Mouse (Mus musculus) mesoderm, embryonic 11.5 days (tissue): ENCODE results near the gene Gm1113.

Experiments used
- DNase-seq: peaks from one replicate; pipeline ENCODE4 v3.0.0-alpha.2; 2012; ENCODE audit warnings: low read depth, low spot score

The Gm1113 gene

DNA sequence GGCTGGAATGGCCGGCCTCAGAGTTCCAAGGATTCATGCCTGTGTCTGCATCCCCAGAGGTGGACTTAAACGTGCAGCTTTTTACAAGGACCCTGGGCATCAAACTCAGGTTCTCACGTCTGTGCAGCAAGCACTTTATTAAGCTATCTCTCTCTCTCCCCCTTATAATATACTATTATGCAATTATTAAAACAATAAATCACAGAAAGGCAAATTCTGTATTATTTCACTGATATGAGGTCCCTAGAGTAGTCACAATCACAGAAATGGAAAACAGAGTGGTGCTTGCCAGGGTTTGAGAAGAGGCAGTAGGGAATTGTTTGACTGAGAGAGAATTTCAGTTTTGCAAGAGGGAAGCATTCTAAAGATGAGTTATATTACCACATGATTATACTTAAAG is 11.1 kb upstream of the Gm1113 start:
- DNase-seq: no peak

DNA sequence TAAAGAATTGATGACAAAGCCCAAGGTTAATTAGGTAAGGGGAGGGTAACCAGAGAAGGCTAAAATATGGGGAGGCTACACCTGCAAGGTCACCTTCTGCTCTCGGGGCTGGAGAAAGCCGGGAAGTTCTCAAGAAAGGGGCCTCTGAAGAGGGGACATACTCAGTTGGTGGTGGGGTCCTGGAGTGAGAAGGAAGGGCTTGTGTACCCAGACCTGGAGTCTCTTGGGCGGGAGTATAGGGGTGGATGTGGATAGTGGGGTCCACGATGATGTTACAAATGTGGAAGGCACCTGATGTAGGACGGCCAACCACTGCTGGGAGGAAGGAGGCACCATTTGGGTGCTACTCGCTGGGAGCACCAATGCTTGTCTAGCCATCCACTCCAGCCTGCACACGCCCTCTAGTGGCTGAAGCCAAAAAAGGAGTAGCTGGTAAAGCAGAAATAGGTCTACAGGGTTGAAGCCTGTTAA is 5.9 kb upstream of the Gm1113 start:
- peak; percentile 50 for DNase-seq

DNA sequence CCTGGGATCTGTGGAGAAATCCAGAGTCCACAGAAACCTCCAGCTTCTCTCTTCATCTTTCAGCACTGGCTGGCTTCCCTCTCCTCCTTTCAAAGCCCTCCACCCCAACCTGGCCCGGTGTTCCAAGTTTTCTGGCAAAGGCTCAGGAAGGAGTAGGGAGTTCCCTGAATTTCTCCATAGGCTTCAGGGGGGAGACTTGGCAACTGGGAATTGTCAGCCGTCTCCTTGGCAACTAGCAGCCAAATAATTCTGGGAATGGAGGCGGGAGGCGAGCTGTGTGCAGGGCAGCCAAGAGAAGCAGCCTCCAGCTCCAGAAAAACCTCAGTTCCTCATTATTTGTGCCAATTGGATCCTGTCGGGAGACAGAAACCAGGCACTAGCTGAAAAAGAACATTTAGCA is 5.5 kb upstream of the Gm1113 start:
- DNase-seq: no peak

DNA sequence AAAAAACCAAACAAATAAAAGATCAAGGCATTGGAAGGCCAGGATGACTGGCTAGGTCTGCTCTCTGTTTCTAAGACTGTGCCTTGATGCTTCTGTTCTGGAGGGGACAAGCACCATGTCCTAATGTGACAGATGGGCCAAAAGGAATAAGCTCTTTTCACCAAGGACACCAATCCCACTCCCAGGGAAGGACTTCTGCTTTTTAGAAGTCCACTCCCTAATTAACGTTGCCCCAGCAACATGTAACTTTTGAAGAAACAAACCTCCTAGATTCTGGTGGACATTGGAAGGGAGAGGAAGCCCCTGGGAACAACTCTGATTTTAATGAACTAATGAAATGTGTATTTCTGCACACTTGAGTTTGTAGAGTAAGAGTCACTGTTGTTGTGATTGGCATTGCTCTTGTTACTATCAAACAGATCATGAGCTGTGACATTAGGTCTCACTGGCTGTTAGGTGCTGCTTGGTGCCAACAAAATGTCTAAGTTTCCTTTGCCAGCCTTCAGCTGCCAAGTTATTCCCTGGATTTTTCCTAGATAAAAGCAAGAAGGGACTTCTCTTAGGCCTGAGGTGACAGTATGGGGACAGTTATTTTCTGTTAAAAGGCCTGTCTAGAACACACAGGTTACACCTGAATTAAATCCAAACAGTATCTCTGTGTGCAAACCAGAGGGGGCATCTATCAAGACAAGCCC is 4.9 kb upstream of the Gm1113 start:
- no peak for DNase-seq

DNA sequence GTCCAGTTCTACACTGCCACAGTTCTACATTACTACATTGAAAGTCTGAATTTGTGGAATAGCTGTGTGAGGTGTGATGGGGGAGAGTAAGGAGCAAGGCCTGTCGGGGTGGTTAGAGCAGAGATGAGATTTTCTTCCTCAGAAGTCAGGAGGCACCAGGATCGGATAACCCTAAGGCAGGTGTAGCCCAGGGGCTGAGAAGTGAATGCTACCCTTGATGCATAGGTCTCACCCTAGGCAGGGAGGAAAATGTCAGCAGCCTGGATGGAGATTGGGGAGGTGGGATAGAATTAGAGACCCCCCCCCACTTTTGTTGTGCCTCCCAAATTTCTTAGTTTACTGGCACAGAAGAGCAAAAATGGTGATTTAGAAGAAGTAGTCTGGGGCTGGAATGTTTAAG is 4.2 kb upstream of the Gm1113 start:
- no peak for DNase-seq

DNA sequence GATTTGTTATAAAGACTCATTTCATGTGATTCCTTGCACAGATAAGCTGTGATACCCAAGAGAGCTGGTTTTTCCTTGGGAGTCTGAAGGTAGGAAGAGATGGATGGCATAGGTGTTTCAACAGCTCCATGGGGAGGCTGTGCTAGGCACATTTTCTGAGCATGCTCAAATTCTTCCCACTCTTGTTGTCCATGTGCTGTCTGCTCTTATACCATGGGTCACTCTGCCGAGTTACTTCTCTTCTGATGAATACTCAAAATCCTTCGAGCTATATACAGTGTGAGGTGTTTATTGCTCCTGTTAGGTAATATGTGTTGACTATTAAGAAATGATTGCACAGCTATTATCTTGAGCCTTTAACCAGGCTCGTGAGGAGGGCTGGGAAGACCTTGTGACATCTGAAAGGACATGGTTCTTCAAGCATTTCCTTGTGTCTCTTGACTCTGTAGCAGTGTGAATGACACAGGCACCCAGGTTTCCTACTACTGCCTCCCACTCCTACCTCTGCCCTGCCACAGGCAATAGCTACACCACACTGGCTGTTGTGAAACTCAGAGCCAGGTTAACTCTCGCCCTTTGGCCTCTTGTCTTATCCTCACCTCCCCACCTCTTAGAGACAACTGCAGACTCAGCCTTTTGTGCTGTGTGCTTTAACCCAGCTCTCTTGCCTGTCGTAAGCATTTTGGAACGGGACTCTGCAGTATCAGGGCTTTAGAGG is 2.7 kb upstream of the Gm1113 start:
- no peak for DNase-seq

DNA sequence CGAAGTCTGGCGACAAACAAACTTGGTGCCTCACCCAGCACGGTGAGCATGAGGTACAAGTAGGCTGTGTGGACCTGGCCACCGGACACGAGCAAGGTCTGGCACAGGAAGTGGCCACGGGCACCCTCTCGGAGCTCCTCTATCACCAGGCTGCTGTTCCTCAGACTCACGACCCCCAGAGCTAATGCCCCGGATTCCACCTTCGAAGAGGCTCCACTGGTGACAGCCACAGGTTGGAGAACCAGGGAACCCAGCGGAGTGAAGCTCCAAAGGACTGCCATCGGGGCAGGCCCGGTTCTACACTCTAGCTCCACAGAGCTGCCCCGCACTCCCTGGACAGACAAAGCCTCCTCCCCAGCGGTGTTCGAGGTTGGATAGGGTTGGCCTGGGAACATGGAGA is 1.4 kb downstream of the Gm1113 start:
- DNase-seq: no peak

DNA sequence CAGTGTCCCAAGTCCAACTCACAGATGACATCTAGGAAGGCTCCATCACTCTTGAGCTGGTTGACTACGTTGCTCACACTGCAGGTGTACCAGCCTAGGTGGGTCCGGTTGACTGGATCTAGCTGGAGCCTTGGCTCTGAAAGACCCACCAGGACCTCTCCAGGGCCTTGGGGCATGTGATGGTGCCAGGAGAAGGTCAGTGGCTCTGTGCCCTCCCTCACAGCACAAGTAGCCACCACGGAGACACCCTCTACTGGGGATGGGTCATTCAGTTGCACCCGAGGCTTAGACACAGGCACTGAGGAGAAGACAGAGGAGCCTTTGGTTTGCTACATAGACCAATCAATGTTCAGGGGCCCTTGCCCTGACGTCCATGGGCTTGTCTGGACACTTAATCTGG is 1.9 kb downstream of the Gm1113 start:
- DNase-seq: no peak

DNA sequence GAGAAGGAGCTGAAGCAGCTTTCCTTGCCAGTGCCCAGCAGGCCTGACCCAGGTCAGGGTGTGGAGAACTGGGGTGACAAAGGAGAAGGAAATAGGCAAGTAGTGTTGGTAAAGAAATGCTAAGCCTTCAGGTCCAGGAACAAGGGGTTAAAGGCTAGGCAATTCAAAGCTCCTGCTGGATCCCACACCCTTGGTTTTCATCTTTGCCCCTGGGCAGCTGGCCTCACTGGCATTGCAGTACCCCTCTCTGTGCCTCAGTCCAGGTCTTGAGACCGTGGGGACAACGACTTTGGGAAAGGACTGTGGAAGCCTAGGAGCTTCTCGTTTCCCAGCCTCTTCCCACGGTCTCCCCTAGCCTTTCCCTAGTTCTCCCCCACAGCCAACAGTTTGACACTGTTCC is 4.2 kb downstream of the Gm1113 start:
- no peak for DNase-seq

DNA sequence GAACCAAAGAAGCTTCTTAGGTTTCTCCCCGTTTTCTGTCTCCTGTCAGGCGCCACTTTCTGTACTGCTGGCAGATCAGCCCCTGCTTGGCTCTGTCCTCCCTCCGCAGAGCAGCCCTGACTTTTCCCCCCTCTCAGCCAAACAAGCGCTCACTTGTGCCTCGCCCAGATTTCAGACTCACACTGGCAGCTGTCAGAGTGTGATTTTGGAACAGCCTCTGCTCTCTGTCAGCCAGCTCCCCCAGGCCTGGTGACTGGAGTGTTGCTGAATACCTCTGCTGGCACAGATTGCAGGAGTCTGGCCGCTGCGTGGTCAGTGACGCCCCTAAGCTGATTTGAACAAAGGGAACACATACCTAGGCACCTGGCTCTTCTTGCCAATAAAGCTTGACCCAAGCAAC is 9.8 kb downstream of the Gm1113 start:
- DNase-seq: no peak

DNA sequence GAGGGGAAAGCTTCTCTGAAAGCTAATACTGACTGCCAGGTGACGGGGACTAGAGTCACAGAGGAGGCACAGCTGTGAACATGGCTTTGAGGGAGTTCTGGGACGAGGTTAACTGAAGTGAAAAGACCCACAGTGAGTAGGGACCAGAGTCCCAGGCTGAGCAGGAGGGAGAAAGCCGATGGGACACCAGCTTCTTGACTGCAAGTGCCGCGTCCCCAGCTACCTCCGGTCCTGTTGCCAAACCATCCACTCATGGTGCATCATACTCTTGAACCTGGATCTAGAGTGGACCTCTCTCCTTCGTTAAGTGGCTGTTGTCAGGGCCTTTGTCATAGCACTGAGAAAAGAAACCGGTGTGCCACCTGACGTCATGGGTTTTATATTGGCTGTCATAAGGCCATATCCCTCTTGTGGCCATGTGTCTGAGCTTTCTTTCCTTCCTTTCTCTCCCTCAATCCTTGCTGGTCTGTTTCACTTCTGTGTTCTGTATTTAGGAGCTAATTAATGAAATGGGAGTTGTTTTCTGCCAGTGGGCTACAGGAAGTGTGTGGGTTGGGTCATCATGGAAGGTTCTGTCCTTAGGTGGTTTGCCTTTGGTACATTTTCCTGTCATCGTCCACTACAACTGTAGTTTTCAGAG is 15.6 kb downstream of the Gm1113 start:
- no peak for DNase-seq

DNA sequence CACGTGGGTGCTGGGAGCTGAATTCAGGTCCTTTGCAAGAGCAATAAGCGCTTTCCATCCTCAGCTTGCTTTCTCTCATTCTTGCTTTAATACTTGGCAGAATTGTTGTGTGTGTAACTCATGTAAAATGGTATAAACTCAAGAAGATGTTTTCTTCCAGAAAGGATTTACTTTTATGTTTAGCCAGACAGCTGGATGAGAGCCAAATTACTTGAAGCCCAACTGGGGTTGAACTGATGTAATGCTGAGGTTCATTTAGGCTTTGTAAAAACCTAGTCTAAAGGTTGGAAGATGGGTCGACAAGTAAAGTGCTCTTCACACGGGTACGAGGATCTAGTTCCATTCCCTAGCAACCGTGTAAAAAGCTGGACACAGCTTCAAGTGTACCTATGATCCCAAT is 18.1 kb downstream of the Gm1113 start:
- no peak for DNase-seq

DNA sequence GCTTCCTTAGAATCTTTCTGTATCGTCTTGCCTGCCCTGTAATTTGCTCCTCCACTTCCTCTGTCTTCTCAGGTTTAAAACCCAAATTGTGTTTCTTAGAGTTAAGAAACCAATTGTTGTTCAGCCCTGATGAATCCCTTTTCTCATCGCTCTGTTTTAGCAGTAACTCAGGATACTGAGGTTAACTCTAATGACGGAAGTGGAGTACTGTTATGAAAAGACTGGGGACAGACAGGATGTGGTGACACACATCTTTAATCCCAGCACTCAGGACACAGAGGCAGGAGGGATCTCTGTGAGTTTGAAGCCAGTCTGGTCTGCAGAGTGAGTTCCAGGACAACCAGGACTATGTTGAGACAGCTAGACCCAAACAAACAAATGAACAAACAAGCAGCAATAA is 22.6 kb downstream of the Gm1113 start:
- DNase-seq: no peak

DNA sequence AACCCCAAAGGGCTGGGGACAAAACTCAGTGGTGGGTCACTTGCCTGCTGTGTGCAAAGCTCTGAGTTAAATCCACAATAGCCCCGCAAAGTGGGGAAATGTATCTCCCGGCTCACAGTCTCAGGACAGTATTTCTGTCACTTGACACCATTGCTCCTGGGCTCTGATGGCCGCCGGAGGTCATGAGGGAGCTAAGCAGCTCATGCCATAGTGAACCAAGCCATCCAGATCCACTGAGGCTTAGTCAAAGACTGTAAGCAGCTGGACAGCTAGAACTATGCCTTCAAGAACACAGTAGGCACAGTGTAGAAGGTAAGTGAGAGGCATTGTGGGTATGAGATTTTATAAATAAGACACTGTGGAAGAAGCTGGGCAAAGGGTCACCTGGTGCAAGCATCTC is 23.1 kb downstream of the Gm1113 start:
- no peak for DNase-seq

DNA sequence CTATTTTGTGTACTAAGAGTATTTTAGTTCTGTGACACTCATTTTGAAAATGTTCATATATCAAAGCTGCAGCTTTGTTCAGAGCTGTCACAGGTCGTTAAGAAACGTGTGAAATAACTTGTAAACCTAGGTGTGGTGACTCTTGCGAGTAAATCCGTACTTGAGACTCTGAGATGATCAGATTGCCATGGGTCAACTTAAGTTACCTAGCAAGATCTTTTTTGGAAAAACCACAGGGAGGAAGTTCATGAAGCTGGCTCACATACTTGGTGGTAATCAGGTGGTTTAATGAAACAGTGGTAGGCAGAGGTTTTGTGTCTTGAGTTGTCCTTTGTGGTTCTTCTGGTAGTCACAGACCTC is 24.4 kb downstream of the Gm1113 start:
- DNase-seq: no peak

DNA sequence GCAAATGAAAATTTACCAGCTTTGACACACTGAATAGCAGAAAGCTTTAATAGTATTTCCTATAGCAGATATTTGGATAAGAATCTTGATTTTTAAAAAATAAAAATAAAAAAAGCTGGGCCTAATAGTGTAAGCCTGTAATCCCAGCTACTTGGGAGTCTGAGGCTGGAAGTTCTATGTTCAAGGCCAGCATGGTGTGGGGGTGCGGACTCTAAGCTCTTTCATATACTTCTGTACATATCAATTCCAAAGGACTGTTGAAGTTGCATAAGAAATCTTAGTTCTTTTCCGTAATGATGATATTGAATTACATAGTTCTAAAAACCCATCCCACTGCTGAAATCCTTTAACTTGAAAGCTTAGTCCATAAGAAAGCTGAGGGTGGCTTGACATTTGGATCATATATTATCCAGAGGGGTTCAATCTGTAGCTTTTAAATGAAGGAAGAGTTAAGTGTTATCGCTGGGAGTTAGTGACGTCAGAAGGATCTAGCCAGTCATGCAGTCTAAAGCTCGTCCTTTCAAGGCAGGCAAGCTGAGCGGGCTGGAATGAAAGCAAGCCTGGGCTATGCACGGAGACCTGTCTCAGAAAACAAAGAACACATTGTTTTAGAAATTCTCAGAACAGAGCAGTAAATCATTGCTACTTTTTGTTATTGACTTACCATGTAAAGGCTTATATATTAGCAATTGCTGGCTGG is 24.9 kb downstream of the Gm1113 start:
- peak; percentile 62 for DNase-seq

DNA sequence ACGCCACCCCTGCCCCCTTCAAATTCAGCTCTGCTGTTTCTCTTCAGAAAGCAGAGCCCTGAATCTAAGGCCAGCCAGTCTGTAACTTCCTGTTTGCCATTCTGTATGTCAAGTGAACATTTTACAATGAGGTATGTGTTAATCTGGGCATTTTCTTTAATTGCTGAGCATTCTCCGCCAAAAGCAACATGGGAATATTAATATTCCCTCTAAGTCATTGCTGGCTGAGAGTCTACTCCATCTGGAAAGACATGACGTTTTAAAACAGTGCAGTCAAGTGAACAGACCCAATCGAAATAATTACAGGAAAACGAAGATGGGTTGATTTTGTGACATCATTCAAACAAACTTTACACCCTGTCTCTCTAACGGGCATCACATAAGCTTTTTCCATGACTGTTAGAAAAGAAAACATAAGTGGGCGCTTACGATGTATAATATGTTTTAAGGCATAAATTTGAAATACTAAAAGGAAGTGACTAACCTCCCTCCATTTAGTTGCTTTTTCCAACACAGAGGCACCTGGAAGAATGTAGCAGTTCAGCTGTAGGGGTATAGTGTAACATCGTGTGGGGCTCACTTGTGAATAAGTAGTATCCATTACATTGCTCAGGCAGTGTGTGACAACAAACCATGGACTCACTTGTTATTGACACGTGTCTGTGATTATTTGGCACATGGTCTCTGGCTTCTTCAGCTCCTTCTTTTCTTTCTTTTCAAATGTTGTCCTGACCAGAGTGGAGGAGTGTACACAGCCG is 26.8 kb downstream of the Gm1113 start:
- DNase-seq: no peak

DNA sequence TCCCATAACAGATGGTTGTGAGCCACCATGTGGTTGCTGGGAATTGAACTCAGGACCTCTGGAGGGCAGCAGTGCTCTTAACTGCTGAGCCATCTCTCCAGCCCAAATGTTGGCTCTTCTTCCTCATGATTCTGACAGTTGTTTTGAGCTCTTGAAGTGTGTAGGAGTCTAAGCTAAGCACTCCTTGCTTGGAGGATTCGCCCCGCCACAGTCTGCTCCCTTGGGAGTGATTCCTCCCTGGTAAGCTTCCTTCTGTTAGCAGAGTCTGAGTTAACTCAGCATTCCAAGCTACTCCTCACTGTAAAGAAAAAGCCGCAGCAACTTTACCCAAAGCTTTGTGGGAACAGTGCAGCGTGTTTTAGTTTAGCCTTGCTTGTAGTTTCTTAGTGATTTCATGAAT is 29.6 kb downstream of the Gm1113 start:
- DNase-seq: no peak

DNA sequence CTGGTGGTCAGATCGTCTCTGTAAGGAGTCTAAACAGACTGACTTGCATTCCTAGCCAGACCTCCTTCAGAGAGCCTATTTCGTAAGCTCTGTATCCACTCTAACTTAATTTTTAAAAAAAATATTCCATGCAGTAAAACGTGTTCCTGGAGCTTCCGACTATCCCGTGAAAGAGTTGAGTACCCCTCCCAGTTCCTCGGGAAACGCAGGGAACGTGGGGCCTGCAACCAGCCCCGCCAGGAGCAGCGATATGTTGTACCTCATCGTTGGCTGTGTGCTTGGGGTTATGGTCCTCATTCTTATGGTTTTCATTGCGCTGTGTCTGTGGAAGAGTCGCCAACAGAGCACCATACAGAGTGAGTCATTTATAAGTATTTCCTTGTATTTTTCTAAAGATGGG is 31.5 kb downstream of the Gm1113 start:
- no peak for DNase-seq

DNA sequence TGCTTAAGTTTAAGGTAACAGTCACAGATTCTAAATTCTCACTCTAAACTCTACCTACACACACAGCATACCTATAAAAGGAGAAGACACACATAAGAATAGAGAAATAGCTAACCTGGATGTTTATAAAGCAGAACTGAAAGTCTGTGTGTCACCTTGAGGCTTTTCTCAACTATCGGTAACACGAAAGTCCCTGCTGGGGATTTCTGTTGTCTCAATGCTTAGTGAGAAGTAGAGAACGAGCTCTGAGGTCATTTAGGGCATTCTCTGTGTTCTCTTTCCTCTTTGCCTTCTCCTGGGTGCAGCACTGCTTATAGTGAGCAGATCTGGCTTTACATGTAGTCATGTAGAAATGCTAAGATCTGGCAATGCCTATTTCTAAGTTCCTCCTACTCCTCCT is 34.1 kb downstream of the Gm1113 start:
- no peak for DNase-seq

DNA sequence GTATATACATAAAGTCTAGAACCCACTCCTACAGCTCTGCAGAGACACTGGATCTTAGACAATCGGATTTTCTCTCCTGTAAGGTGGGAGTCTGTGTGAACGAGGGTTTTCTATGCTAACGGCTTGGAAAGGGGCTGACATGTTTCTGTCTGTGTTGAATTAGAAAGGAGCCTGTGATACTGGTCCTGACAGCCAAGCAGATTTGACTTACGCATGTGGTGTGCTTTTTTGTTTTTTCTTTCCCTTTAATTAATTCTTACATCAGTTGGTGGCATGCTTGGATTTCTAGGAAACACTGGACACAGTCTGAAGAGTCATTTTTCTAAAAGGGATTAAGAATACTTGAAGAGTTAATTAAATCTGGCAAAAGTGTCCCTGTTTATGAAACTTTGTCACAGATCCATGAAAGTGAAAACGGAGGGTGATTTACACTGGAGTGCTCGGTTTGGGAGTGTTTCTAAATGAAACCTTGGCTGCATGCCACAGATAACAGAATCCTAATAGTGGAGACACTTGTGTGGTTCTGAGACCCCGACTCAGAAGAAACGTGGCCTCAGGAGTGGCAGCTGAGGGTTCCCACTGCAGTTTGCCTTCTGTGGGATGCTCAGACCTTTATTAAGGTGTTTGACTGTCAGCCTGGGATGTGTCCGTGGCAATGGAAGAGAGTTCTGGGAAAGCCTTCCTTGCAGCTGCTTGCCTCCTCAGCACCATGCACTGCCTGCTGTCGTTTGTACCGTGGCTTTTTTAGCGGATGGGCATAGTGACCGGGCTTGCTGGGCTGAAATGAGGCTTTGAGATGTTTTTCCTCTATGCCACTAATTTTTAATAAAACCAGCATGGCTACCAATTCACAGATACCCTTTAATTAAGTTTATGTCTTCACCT is 35.8 kb downstream of the Gm1113 start:
- no peak for DNase-seq
